8 mouse cellular contexts compared by ENCODE assay signal in the genomic region with DNA sequence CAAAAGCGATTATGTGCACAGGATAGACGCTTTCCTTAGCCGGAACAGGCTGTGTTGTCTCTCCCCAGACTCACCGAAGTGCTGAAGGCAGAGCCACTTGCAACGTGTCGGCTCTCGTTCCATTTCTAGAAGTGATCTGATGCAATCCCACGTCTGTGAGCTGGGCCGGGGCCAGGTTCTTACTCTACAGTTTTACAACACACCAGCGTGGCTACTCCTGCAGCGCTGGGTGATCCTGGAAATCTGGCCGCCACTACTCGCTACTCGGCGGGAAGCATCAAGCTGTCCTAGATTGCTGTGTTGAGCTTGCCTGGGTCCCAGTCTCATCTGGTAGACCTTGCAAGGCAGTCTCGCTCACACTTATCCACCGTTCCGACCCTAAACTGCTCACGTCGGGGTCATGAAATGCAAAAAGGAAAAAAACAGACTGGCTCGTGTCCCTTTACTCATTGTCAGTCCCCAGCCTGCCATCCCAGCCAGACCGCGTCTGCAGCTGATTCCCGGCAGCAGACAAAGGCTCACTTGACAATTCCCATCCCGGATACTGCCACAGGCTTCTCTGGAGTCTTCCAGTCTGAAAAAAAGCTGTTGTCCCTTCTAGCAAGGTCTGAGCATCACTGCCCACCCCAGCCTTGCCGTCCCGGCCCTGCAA. TPM values are rescaled to one million over a fixed set of nuclear protein-coding genes. Genes with fewer than 3 reads are reported as not detected.
DNase-seq lines count a peak whose midpoint lies in the region; ATAC-seq and TF ChIP-seq lines count a peak whose summit lies in the region.

No protein-coding gene starts in this region.

- peak overlapping the region; percentile 87 for H3K4me2 ChIP-seq in forebrain, embryonic 13.5 days
- H3K4me2 ChIP-seq in heart, embryonic 15.5 days = peak overlapping the region; percentile 95
- peak overlapping the region; percentile 66 for H3K4me2 ChIP-seq in liver, embryonic 15.5 days
- H3K4me2 ChIP-seq in neural tube, embryonic 12.5 days (replicated peaks) = peak overlapping the region; percentile 92

- H3K36me3 ChIP-seq in ES-Bruce4 (ENCODE audit: control insufficient read depth, insufficient read depth, low read length, poor library complexity, severe bottlenecking) = no peaks in the 10 kb centered on the region
- no peaks in the 10 kb centered on the region for H3K36me3 ChIP-seq in forebrain, embryonic 13.5 days (ENCODE audit: poor library complexity, severe bottlenecking)
- H3K36me3 ChIP-seq in heart, embryonic 15.5 days = no peaks in the 10 kb centered on the region
- H3K36me3 ChIP-seq in liver, embryonic 15.5 days (replicated peaks) = no peaks in the 10 kb centered on the region
- no peaks in the 10 kb centered on the region for H3K36me3 ChIP-seq in neural tube, embryonic 12.5 days

- TF ChIP-seq EP300 in ES-Bruce4 (IDR thresholded peaks at IDR 0.05; ENCODE audit: insufficient read depth, low read depth, low read length) = no peak

- 2% methylated on average over 27 of the region's 27 CpGs for whole genome bisulfite sequencing in forebrain, embryonic 13.5 days
- 2% methylated on average over 27 of the region's 27 CpGs for WGBS in heart, embryonic 15.5 days
- 7% methylated on average over 27 of the region's 27 CpGs for WGBS in liver, embryonic 15.5 days (ENCODE audit: insufficient replicate concordance)
- 4% methylated on average over 27 of the region's 27 CpGs for WGBS in neural tube, embryonic 12.5 days

- H3K27ac ChIP-seq in ES-Bruce4 (ENCODE audit: insufficient read depth, low read length) = no peak overlapping the region
- H3K27ac ChIP-seq in forebrain, embryonic 13.5 days = peak overlapping the region; percentile 73
- peak overlapping the region; percentile 76 for H3K27ac ChIP-seq in heart, embryonic 15.5 days
- no peak overlapping the region for H3K27ac ChIP-seq in liver, embryonic 15.5 days (replicated peaks)
- peak overlapping the region; percentile 65 for H3K27ac ChIP-seq in neural tube, embryonic 12.5 days

- no peak for TF ChIP-seq POLR2A in ES-Bruce4 (IDR thresholded peaks at IDR 0.05; ENCODE audit: insufficient read depth, low read length)
- TF ChIP-seq POLR2A in brain, embryonic 14.5 days (IDR thresholded peaks at IDR 0.05; ENCODE audit: borderline replicate concordance, extremely low read depth, insufficient read depth, insufficient read length, poor library complexity, severe bottlenecking) = 0 out of 2 replicates have a peak, but pooled peaks have one; percentile 5

- 0 out of 2 replicates have a peak overlapping the region, but pooled peaks have one; percentile 4 for H3K9ac ChIP-seq in ES-Bruce4 (ENCODE audit: low read depth, poor library complexity, severe bottlenecking)
- H3K9ac ChIP-seq in forebrain, embryonic 13.5 days = peak overlapping the region; percentile 85
- peak overlapping the region; percentile 52 for H3K9ac ChIP-seq in heart, embryonic 15.5 days
- H3K9ac ChIP-seq in liver, embryonic 15.5 days = 0 out of 2 replicates have a peak overlapping the region, but pooled peaks have one; percentile 0
- peak overlapping the region; percentile 82 for H3K9ac ChIP-seq in neural tube, embryonic 12.5 days

- no peak for TF ChIP-seq CTCF in ES-Bruce4 (IDR thresholded peaks at IDR 0.05; ENCODE audit: low read depth, low read length)
- TF ChIP-seq CTCF in brain, embryonic 14.5 days (IDR thresholded peaks at IDR 0.05; ENCODE audit: borderline replicate concordance, extremely low read depth, insufficient read depth, insufficient read length) = no peak

- no peaks in the 10 kb centered on the region for H3K4me1 ChIP-seq in ES-Bruce4 (ENCODE audit: control insufficient read depth, insufficient read depth, low read length)
- peaks cover 9% of the 10 kb centered on the region for H3K4me1 ChIP-seq in forebrain, embryonic 13.5 days
- peaks cover 21% of the 10 kb centered on the region for H3K4me1 ChIP-seq in heart, embryonic 15.5 days (replicated peaks)
- peaks cover 12% of the 10 kb centered on the region; the same call in 1 of the 2 replicates for H3K4me1 ChIP-seq in liver, embryonic 15.5 days (replicated peaks)
- H3K4me1 ChIP-seq in neural tube, embryonic 12.5 days = peaks cover 9% of the 10 kb centered on the region; the same call in 1 of the 2 replicates

- H3K9me3 ChIP-seq in ES-Bruce4 (replicated peaks; ENCODE audit: control insufficient read depth, insufficient read depth, low read length, poor library complexity, severe bottlenecking) = no peaks in the 10 kb centered on the region
- H3K9me3 ChIP-seq in forebrain, embryonic 13.5 days (replicated peaks) = no peaks in the 10 kb centered on the region
- H3K9me3 ChIP-seq in heart, embryonic 15.5 days (replicated peaks) = no peaks in the 10 kb centered on the region
- no peaks in the 10 kb centered on the region for H3K9me3 ChIP-seq in liver, embryonic 15.5 days (replicated peaks)
- H3K9me3 ChIP-seq in neural tube, embryonic 12.5 days = no peaks in the 10 kb centered on the region

- H3K27me3 ChIP-seq in ES-Bruce4 (ENCODE audit: control insufficient read depth, insufficient read depth, low read length, poor library complexity, severe bottlenecking) = no peaks in the 10 kb centered on the region
- no peaks in the 10 kb centered on the region for H3K27me3 ChIP-seq in forebrain, embryonic 13.5 days
- no peaks in the 10 kb centered on the region for H3K27me3 ChIP-seq in heart, embryonic 15.5 days
- H3K27me3 ChIP-seq in liver, embryonic 15.5 days = peaks cover 55% of the 10 kb centered on the region
- no peaks in the 10 kb centered on the region; the same call in 1 of the 2 replicates for H3K27me3 ChIP-seq in neural tube, embryonic 12.5 days (replicated peaks)

- H3K4me3 ChIP-seq in ES-Bruce4 (ENCODE audit: low read depth, low read length) = peak overlapping the region; percentile 72
- H3K4me3 ChIP-seq in forebrain, embryonic 13.5 days = peak overlapping the region; percentile 63
- H3K4me3 ChIP-seq in heart, embryonic 15.5 days = peak overlapping the region; percentile 61
- peak overlapping the region; percentile 39 for H3K4me3 ChIP-seq in liver, embryonic 15.5 days (replicated peaks)
- H3K4me3 ChIP-seq in neural tube, embryonic 12.5 days = peak overlapping the region; percentile 56

- ATAC-seq in forebrain, embryonic 13.5 days = peak; percentile 68
- ATAC-seq in heart, embryonic 15.5 days (replicated peaks; ENCODE audit: insufficient number of reproducible peaks, insufficient read depth, low FRiP score, low read depth) = peak; percentile 50
- peak; percentile 34; the same call in 1 of the 2 replicates for ATAC-seq in liver, embryonic 15.5 days (ENCODE audit: insufficient read depth)
- ATAC-seq in neural tube, embryonic 12.5 days (ENCODE audit: low FRiP score, low read depth) = peak; percentile 76

- peak; percentile 73 for DNase-seq in brain, embryonic 14.5 days (ENCODE audit: low read depth)
- peak; percentile 20 to 41 for DNase-seq in kidney, postnatal 36 days
- DNase-seq in c-Kit-positive CD71-positive TER-119-positive erythroid progenitor cells, embryonic 14.5 days (ENCODE audit: low spot score) = no peak

RNA-seq across cellular contexts. Expression of a gene that starts 0.6 kb away (rescaled TPM):
- 0.37 and 0.39 TPM in 2 replicates for polyA plus RNA-seq in ES-Bruce4 (2011; ENCODE audit: insufficient read depth, insufficient read length, low read depth, missing spikeins)
- 21.6 and 24.4 TPM in 2 replicates for polyA plus RNA-seq in brain, embryonic 14.5 days (2012; rRNA removed)
- polyA plus RNA-seq in forebrain, embryonic 13.5 days (2015; fragmentation: Nextera tagmentation; extraction: Ambion mirVana) = 11.5 and 13.9 TPM in 2 replicates
- 9.7 and 10.1 TPM in 2 replicates for polyA plus RNA-seq in heart, embryonic 15.5 days (2015; fragmentation: Nextera tagmentation; extraction: Ambion mirVana)
- 0.21 and 0.55 TPM in 2 replicates for polyA plus RNA-seq in liver, embryonic 15.5 days (2015; fragmentation: Nextera tagmentation; extraction: Ambion mirVana)
- polyA plus RNA-seq in neural tube, embryonic 12.5 days (2016; fragmentation: Nextera tagmentation; extraction: Ambion mirVana) = 12.8 TPM in 2 replicates

RNA-seq across cellular contexts. Expression of a gene that starts 10.2 kb away (rescaled TPM):
- polyA plus RNA-seq in ES-Bruce4 (2011; ENCODE audit: insufficient read depth, insufficient read length, low read depth, missing spikeins) = 88.1 and 92.1 TPM in 2 replicates
- polyA plus RNA-seq in brain, embryonic 14.5 days (2012; rRNA removed) = 12.7 and 16.3 TPM in 2 replicates
- polyA plus RNA-seq in forebrain, embryonic 13.5 days (2015; fragmentation: Nextera tagmentation; extraction: Ambion mirVana) = 32.0 and 32.4 TPM in 2 replicates
- polyA plus RNA-seq in heart, embryonic 15.5 days (2015; fragmentation: Nextera tagmentation; extraction: Ambion mirVana) = 21.0 and 25.5 TPM in 2 replicates
- polyA plus RNA-seq in liver, embryonic 15.5 days (2015; fragmentation: Nextera tagmentation; extraction: Ambion mirVana) = 10.2 and 10.5 TPM in 2 replicates
- 36.8 and 41.0 TPM in 2 replicates for polyA plus RNA-seq in neural tube, embryonic 12.5 days (2016; fragmentation: Nextera tagmentation; extraction: Ambion mirVana)

Comparison
In these comparisons a context has a peak if more than half of its experiments do, and no peak if none do; other contexts are left out.
1. H3K27ac ChIP-seq: peak in forebrain, embryonic 13.5 days (single experiment), heart, embryonic 15.5 days (single experiment) and neural tube, embryonic 12.5 days (single experiment); none in ES-Bruce4 (single experiment) and liver, embryonic 15.5 days (single experiment).
2. H3K9ac ChIP-seq: peak in every context shown above with its lines; median percentile 85 in forebrain, embryonic 13.5 days; 82 in neural tube, embryonic 12.5 days; 52 in heart, embryonic 15.5 days; 4 in ES-Bruce4; 0 in liver, embryonic 15.5 days.
3. Peak in every context shown above with its lines, with median percentiles within 50 percentile points of each other: H3K4me3 ChIP-seq, ATAC-seq and H3K4me2 ChIP-seq.